Mouse (Mus musculus) testis, adult 2 months (tissue): ENCODE data around the gene Oxnad1.

Experiments
- CTCF ChIP-seq: fragments of 200-500 bp; IDR thresholded peaks from 2 replicates; pipeline ENCODE4 v1.5.1; 2012; ENCODE audit warnings: low read depth, mild to moderate bottlenecking, inconsistent platforms, low read length, moderate library complexity; ENCODE audit not compliant: control insufficient read depth, insufficient read depth, insufficient replicate concordance
- POLR2A ChIP-seq: fragments of 200-500 bp; IDR thresholded peaks from 2 replicates; pipeline ENCODE4 v1.6.1; 2012; ENCODE audit warnings: low read depth, mild to moderate bottlenecking, inconsistent platforms, low read length, moderate library complexity; ENCODE audit not compliant: control insufficient read depth

GRCm38 (mm10) chr14:32042108-32042507, 43.1 kb upstream of the Oxnad1 start:
- TF ChIP-seq POLR2A (no peak), CTCF (no peak)
